Mouse (Mus musculus): ENCODE measurements around the gene Cops8. TPM values are rescaled to one million over a fixed set of nuclear protein-coding genes. Genes with fewer than 3 reads are reported as not detected.

Cops8 gene
- polyA plus RNA-seq, 1 experiment from 2014 or later = 149 TPM

Other genes starting within 250 kb of the Cops8 start
- gene Col6a3, start 241.0 kb downstream of the Cops8 start, polyA plus RNA-seq (2015; fragmentation: Nextera tagmentation; extraction: Ambion mirVana) = 34.6 and 43.1 TPM in 2 replicates

Data from kidney, embryonic 16.5 days (tissue).